Mouse (Mus musculus): ENCODE data around the gene Aicda.
"Not testable (repeated sequence)": the region's sequence is repeated elsewhere in the genome, so short reads cannot be mapped to it uniquely, and the experiment has no call there.

The Aicda gene

DNA sequence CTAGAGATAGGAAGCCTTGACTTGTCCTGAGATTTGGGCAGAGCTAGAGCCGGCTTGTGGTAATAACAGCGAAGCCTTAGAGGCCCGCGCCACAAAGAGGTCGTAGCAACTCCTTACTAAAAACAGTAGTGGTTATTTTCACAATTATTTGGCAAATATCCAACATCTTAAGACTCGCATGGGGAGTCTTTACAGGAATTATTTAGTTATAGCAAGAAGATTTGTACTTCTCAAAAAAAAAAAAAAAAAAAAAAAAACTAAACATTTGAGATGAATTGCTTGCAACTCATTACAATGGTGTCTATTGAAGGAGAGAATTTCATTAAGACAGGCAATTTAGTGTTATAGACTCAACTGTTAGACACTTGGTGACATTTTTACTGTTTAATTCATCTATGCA is 501 bp downstream of the Aicda start:
- DNase-seq (ENCODE audit: low read depth, low spot score) = no peak

DNA sequence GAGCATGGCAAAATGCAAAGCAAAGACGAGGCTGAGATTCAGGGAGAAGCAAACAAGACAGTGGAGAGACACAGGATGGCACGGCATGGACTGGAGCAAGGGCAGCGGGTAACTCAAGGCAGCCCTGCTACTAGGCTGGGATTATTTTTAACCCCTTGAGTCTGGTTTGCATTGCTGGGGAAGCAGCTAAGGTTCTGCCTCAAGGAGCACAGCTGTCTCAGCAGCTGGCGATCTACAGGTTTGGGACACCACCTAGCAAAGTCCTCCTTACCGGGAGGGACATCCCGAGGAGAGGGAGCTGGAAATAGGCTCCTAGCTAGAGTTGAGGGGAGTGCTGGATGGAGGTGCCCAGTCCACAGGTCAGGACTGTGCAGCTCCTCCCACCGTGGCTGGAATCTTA is 1.7 kb downstream of the Aicda start:
- no peak for DNase-seq (ENCODE audit: low read depth, low spot score)

DNA sequence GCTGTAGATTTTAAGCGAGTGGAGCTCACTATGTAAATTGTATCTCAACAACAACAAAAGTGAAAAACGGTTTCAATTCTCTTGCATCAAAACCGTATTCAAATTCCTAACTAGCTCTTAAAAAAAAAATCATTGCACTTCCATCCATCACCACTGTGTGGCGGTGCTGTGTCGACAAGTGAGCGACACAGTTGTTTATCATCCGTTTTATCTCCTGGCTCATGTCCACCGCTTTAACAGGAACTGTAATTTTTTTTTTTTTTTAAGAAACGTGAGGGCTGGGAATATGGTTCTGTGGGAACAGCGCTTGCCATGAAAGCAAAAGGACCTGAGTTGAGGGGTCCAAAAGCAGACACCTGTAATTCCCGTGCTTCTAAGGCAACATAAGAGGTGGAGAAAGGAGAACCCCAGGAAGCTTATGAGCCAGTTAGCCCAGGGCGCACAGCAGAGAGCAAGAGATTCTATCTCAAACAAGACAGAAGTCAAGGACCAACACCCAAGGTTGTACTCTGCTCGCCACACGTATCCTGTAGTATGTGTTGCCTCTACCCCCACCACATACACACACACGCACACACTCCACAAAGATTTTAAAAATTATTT is 3.5 kb downstream of the Aicda start:
- DNase-seq (ENCODE audit: low read depth, low spot score) = peak; percentile 41

DNA sequence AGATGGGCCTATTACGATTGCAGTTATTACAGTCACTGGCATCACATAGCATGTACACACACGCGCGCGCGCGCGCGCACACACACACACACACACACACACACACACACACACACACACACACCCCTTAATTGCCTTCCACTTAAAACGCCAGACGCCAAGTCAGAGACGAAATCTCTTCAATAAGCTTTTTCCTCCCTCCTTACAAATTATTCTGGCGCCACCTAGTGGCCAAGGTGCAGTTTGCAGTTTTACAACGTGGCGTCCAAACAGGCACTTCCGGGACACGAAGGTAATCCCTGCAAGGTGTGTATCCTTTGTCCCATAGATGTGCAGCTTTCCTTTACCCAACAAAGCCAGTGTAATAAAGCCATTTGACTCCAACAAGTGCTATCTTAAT is 6.8 kb downstream of the Aicda start:
- peak; percentile 62 for DNase-seq (ENCODE audit: low read depth, low spot score)

DNA sequence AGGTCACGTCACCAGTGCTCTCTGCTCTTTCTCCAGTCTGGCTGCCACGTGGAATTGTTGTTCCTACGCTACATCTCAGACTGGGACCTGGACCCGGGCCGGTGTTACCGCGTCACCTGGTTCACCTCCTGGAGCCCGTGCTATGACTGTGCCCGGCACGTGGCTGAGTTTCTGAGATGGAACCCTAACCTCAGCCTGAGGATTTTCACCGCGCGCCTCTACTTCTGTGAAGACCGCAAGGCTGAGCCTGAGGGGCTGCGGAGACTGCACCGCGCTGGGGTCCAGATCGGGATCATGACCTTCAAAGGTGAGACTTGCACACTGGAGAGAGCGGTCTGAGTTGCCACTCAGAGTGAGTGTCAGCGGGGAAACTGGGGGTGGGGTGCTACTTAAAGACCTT is 7.4 kb downstream of the Aicda start:
- DNase-seq (ENCODE audit: low read depth, low spot score) = no peak

DNA sequence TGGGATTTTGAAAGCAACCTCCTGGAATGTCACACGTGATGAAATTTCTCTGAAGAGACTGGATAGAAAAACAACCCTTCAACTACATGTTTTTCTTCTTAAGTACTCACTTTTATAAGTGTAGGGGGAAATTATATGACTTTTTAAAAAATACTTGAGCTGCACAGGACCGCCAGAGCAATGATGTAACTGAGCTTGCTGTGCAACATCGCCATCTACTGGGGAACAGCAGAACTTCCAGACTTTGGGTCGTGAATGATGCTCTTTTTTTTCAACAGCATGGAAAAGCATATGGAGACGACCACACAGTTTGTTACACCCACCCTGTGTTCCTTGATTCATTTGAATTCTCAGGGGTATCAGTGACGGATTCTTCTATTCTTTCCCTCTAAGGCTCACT is 8.9 kb downstream of the Aicda start:
- DNase-seq (ENCODE audit: low read depth, low spot score) = peak; percentile 34

DNA sequence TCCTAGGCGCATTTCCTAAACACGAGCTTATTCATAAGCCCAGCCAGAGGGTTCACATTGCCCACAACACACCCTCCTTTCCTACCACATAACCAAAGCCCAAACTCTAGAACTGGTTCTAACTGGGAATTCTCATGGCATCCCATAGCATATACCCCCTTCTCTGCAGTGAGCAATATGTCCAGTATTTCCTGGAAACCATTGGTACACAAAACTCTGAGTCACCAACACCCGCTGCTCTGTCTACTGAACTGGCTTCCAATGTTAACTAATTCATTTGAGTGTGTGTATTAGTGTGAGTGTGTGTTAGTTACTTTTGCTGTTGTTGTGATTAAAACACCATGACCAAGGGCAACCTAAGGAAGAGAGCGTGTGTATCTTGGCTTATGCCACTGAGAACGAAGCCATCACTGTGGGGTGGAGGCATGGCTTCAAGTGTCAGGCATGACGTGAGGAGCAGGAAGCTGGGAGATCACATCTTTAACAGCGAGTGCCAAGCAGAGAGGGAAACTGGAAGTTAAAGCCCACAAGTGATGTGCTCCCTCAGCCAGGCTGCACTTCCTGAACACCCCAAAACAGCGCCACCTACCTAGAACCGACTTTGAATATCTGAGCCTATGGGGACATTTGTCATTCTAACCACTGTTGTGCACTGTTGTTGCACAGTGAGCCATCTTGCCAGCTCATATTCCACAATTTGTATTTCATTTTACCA is 11.6 kb downstream of the Aicda start:
- DNase-seq (ENCODE audit: low read depth, low spot score) = no peak

DNA sequence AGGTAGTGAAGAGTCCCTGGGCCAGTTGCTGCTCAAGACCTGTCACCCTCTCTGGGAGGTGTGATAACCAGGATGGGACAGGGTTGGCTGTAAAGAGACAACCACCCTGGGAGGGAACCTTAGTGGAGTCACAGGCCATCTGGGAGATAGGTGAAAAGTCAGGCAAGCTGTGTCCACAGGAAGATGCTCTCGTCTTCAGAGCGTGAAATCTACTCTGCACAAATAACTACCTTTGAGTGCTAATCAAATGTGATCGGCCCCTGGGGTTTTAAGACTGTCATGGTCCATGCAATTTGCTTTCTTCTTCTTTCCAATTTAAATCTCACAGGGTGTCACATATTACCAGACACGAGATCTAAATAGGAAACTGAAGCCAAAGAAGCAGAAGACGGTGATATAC is 15.5 kb downstream of the Aicda start:
- DNase-seq (ENCODE audit: low read depth, low spot score) = no peak

DNA sequence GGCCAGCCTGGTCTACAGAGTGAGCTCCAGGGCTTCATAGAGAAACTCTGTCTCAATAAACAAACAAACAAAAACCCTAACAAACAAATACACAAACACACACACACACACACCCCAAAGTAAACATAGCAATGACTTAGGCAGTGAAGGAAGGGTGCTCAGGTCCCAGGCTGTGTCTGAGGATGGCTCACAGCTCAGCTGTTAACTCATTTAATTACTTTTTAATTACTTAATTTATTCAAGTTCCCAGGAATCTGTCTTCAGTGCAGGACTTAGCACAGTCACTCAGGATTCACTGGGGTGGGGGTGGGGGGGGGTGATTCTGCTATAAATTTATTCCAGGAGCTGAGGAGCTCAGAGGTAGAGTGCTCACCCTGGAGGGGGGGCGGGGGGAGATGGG is 16.2 kb downstream of the Aicda start:
- DNase-seq (ENCODE audit: low read depth, low spot score) = no peak

DNA sequence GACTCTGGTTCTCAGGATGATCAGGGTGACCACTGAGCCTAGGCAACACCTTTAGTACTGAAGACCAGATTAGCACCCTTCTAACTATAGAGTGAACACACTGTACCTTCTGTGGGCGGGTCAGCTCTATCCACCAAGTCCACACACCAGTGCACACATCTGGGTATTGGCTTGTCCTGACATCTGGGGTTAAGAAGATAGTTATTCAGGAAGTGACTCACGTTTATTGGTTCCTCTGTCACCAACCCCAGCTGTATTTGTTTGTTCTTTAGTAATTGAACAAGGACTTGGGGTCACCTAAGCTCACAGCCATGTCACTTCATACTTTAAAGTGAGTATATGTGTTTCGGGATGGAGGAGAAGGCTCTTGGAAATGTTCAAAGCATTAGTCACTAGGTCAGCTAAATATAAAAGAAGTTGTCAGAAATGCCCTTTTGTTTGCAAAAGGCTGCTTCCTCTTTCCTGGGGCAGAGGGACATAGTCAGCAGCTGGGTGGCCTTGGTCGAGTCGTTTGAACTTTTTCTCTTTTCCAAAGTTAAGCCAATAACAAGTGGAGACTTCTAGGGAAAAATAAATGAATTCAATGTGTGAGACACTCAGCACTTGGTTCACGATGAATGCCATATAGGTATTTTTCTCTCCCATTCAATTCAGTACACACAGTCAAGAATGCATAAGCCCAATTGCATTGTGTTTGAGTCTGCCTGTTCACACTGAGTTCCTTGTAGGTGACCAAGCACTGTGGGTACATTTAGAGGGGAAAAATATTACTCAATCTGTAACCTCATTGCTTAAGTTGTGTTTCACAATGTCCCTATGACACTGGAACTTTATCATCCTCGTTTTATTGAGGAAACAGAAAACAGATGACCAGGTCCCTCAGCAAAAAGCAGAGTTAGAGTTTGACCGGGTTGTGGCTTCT is 17.4 kb downstream of the Aicda start:
- DNase-seq (ENCODE audit: low read depth, low spot score) = no peak

DNA sequence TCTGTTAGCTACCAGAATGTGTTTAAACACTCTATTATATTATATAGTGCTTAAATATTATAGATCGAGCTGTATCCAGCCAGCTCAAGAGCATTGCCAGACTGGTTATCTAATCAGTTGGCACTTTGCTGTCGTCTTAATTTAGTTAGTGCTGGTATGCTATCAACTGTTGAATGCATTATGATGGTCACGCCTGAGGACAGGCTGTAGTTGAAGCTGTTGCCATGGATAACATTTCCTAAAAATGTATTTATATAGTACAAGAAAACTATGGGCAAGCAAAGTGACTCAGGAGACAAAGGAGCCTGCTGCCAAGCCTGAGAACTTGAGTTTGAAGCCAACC is 18.0 kb downstream of the Aicda start:
- no peak for DNase-seq (ENCODE audit: low read depth, low spot score)

DNA sequence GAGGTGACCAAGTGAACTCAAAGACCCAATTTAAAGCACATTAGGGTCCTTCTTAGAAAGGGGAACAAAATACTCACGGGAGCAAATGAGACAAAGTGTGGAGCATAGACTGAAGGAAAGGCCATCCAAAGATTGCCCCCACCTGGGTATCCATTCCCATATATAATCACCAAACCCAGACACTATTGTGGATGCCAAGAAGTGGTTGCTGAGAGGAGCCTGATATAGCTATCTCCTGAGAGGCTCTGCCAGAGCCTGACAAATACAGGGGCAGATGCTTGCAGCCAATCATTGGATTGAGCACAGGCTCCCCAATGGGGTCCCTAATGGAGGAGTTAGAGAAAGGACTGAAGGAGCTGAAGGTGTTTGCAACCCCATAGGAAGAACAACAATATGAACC is 21.4 kb downstream of the Aicda start:
- DNase-seq (ENCODE audit: low read depth, low spot score) = not testable (repeated sequence)

DNA sequence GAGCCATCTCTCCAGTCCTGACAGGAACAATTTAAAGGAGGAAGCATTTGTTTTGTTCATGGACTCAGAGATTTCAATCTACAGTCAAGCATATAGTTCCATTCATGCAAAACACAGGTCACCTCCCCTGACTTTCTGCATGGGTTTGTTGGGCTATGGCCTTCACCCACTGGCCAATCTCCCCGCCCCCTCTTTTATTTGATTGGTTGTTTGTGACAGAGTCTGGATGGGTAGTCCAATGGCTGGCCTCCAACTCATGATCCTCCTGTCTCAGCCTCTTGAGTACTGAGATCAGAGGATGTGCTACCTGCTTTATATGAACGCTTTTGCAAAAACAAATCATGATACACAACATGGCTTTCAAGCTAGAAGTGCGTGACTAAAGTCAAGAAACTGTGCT is 23.4 kb downstream of the Aicda start:
- DNase-seq (ENCODE audit: low read depth, low spot score) = no peak

DNA sequence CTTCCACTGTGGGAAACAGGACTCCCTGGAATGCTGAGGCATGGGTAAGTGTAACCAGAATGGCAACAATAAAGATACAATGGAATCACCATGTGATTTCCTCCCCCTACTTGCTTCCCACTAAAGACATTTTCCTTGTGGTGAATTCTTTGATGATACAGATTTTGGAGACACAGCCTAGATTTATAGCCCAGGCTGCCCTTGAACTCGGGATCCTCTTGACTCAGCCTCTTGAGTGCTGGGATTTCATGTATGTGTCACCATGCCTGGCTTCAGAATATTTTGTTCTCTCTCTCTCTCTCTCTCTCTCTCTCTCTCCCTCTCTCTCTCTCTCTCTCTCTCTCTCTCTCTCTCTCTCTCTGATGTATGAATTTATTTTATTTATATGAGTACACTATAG is 25.5 kb downstream of the Aicda start:
- DNase-seq (ENCODE audit: low read depth, low spot score) = no peak

DNA sequence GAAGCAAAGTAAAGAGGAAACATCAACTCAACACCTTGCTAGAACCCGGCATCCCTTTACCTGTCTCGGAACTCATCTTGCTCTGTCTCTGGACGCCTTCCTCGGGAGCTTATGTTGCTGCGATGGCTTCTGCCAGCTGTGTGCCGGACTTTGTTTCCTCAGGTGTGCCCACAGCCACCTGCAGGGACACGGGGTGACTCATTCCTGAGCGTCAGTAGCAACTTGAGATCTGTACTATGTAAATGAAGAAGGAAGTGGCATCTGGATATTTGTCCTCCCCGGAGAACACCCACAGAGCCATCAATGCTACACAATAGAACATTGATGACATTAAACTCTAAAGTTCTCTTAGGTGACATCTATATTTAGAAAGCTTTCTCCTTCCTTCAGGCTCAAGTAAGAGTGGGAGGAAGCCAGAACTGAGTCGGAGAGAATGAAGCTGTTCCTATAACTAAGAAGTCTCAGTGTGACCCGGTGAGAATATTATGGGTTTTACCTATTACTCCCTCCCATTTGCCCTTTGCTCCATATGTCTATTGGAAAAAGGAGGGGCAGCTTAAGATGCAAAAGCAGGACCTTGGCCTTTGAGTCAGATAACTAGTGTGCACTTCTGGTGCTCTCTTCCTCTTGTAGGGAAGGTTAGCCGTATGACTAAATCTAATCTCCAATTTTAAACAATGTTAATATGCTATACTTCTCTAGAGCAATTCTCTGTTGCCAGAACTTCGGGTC is 37.6 kb downstream of the Aicda start:
- no peak for DNase-seq (ENCODE audit: low read depth, low spot score)

DNA sequence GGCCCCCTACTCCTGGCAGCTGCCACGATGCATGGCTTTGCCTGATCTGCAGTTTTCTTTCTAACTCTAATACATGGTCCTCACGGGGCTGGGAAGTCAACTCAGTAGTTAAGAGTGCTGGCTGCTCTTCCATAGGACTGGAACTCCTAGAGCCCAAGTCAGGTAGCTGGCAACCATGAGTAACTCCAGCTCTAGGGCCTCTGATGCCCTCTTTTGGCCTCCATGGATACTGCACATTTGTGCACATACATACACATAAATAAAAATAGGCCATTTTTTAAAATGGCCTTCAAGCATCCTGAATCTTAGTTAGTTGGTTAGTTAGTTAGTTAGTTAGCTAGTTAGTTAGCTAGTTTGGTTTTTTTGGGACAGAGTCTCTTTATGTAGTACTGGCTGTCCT is 39.3 kb downstream of the Aicda start:
- no peak for DNase-seq (ENCODE audit: low read depth, low spot score)

DNA sequence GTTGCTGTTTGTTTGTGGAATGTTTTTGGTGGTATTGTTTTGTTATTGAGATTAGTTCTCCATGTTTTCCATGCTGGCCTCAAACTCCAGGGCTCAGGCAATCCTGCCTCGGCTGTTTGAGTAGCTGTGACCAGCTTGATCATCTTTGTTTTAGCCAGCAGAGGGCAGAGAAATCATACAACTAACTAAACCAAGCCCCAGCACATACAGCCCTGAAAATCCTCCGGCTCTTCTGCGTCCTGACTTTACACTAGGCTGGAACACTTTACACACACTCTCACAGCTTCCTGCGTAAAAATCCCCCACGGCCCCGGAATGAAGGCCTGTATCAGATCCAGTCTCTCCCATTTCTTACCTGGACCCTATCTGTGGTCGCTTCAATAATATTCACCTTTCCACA is 42.0 kb downstream of the Aicda start:
- peak; percentile 8 for DNase-seq (ENCODE audit: low read depth, low spot score)

DNA sequence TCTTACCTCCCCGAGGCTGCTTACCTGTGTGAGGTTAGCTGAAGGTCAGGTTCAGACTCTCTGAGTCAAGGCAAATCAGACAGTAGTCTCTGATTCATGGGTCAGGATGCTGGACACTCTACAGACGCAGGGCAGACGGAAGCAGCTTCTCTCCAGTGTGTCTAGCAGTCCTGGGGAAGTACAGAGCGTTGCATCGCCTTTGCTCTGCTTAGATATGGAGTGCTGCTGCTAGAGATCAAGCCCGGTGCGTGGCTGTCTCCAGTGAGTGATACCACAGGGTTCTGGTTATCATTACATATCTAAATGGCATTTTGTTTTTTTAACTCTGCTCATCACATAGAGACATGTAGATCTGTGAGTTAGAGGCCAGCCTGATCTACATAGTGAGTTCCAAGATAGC is 43.0 kb downstream of the Aicda start:
- no peak for DNase-seq (ENCODE audit: low read depth, low spot score)

DNA sequence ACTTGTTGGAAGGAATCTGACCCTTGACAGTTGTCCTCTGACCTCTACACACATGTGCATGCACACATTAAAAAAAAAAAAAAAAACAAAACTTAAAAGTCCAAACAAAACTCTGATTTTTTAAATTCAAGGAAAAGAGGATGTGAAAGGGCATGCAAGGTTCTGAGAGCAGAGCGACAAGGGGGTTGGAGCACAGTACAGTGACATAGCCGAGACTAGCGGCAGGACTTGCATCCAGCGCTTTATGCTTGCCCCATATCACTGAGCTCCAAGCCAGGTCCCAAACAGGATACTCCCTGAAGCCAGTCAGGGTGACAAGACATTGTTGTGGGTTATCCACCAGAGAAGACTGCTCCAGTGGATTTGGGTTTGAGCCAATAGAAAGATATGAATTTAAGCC is 44.4 kb downstream of the Aicda start:
- DNase-seq (ENCODE audit: low read depth, low spot score) = no peak

DNA sequence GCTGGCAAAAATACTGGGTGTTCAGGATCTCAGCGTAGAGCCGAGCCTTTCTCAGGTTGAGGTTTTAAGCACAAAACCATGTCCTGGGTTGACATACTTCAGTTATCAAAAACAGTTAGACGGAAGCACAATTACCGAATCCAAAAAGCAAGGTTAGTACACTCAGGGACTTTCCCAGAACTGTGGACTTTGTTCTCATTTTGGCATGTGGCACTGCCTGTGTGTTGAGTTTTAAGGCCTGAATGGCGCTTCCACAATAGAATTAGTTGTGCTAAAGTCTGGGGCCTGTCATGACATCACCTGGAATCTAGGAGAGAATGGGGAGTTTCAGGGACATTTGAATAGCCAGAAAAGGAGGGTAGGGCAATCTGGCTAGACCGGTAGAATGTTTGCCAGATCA is 44.8 kb downstream of the Aicda start:
- DNase-seq (ENCODE audit: low read depth, low spot score) = no peak

DNA sequence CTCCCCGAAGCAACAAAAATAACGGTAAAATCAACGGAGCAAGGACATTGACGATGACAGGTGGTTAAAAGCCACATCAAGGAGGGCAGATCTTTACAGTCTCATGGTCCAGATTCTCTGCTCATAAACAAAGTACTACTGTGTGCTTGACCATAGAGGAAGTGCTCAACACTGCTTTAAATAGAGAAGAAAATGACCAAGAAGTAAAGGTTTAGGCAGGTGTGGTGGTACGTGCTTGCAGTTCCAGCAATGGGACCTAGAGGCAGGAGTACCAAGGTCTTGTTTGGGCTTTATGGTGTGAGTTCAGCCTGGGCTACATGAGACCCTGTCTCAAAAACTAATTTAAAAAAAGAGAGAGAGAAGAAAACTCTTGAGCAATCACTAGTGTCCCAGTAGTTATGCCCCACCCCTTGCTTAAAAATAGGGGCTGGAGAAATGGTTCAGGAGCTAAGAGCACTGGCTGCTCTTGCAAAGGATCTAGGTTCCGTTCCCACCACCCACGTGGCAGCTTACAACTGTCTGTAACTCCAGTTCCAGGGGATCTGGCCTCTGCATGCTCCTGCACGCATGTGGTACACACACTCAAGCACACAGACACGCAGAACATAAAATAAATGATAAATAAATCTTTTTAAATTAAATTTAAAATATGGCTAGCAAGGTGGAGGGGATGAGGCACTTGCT is 45.6 kb downstream of the Aicda start:
- no peak for DNase-seq (ENCODE audit: low read depth, low spot score)
